Mouse (Mus musculus) frontal cortex, postnatal 36 days (tissue): ENCODE data around the gene Gtpbp8.

Experiments used
- DNase-seq, 2 experiments: peaks; one replicate each; pipeline ENCODE4 v3.0.0; 2022; ENCODE audit warnings: low spot score in 2 of 2

The Gtpbp8 gene

DNA sequence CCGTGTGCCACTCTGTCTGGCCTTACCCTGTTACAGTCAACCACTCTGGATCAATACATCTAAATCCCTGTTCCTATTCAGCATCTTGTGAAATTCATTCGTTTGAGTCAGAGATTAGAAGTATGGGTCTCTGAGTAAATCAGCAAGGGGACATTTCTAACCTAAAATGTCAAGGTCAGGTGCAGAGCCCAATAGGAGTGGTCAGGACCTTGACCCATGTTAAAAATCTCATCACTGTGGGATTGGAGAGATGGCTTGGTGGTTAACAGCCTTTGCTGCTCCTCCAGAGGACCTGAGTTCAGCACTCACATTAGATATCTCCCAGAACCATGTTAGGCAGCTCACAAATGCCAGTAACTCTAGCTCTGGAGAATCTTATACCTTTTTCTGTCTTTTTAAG, 55.7 kb downstream of the Gtpbp8 start:
- no peak for DNase-seq

DNA sequence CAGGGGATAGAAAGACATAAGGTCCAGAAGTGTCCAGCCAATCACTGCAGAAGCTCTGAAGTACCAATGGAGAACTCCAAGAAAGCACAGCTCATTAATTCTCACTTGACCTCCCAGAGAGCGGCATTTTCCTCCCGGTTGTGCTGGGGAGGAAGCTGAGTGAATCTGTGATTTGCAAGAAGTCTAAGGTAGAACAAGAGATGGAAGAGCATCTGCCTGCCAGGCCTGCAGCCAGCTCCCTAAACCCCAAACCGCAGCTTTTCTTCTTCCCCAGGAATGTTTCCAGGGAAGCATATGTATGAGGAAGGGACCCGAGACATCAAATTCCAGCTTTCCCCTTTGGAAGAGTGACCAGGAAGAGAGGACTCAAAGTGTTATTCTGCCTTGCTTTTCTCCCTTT, 57.7 kb downstream of the Gtpbp8 start:
- no peak for DNase-seq

DNA sequence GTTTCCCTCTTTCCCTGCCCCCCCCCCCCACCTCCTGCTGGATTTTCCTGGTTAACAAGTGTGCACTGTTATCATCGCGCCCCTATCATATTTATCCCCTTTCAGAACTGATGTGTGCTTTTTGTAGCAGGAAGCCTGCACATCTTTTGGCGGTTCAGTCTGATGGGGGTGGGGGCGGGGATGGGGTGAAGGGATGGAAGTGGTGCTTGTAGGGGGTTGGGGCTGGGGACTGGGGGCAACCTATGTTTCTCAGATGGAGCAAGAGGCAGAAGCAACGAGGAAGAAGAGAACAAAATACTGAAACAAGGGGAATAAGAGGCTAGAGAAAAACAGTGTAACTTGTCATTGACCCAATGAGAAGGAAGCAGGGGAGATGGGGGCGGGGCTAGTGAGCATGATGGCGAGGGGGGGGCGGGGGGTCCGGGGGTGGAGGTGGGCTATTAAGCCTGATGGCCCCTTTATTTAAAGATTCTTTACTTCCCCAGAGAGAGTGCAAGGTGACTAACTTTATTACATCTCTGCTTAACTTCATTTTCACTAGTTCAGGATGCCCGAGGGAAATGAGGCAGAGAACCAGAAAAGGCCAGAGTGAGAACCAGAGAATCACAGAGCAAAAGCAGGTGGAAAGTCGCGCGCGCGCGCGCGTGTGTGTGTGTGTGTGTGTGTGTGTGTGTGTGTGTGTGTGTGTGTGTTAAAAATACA, 58.3 kb downstream of the Gtpbp8 start:
- no peak for DNase-seq

DNA sequence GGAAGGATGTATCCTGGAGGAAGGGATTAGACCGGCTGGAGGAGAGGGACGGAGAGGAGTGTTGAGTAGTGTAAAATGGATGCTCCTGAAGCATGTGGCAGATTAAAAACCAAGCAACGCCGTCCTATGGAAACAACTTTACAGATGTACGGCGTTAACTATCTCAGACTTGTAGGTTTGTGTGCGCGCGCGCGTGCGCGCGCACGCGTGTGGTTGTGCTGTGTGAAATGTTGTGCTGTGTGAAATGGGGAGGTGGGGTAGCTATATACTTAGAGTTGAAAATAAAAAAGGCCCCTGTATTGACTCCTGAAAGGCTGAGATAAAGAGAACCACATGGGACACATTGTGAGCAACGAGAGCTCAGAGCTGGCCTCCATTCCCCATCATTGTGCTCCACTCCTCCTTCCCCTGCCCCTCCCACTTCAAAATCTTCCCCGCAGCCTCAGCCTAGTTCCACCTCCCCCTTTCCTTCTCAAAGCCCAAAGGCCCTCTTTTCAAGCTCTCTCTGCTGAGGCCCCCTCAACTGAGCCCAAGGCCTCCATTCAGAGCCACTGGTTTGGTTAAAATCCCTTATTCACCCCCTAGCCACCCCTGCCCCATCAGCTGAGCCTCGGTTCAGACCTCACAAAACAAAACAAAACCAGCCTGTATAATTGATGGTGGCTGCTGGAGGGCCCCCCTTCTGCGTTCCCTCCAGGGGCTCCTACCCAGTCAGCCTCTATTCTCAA, 59.0 kb downstream of the Gtpbp8 start:
- no peak for DNase-seq
